Mouse (Mus musculus) G1E (cell line): ENCODE measurements at regions not wholly inside any gene's neighbourhood (a gene's known extent, or its start where the extent isn't known, plus 50 kb on each side); places are given as distances from the start of the nearest gene placed in this dataset.

Experiments
- ATAC-seq: 2 replicates; pipeline ENCODE4 v1.8.0; 2016; ENCODE audit warnings: mild to moderate bottlenecking; ENCODE audit not compliant: insufficient number of reproducible peaks, poor library complexity, low FRiP score, severe bottlenecking; ENCODE audit errors: extremely low read depth
- DNase-seq: peaks from one replicate; pipeline ENCODE4 v3.0.0; 2012; ENCODE audit warnings: low spot score
- H3K27me3 ChIP-seq: 2 replicates; pipeline ENCODE4 v1.6.1; 2012; ENCODE audit warnings: mild to moderate bottlenecking, low read length, inconsistent platforms; ENCODE audit not compliant: insufficient read depth
- H3K36me3 ChIP-seq: replicated peaks from 2 replicates; pipeline ENCODE3; 2012; ENCODE audit warnings: mild to moderate bottlenecking, inconsistent platforms
- H3K4me1 ChIP-seq: 2 replicates; pipeline ENCODE4 v1.6.1; 2012; ENCODE audit warnings: low read depth, low read length, inconsistent platforms, mixed read lengths; ENCODE audit not compliant: insufficient read depth
- H3K4me3 ChIP-seq: 2 replicates; pipeline ENCODE4 v1.5.1; 2012; ENCODE audit warnings: low read depth, mild to moderate bottlenecking, inconsistent platforms, low read length, moderate library complexity, mixed read lengths
- H3K9me3 ChIP-seq: replicated peaks from 2 replicates; pipeline ENCODE4 v1.6.1; 2012; ENCODE audit warnings: inconsistent platforms
- CTCF ChIP-seq: IDR thresholded peaks from 2 replicates; pipeline ENCODE4 v1.5.1; 2012; ENCODE audit warnings: low read depth, low read length, inconsistent platforms, mixed read lengths
- GATA1 ChIP-seq: IDR thresholded peaks from 2 replicates; pipeline ENCODE4 v1.6.1; 2012; ENCODE audit warnings: borderline replicate concordance, low read length, inconsistent platforms, mixed read lengths
- GATA2 ChIP-seq: IDR thresholded peaks from 2 replicates; pipeline ENCODE4 v1.6.1; 2012; ENCODE audit warnings: low read depth, low read length, inconsistent platforms, borderline replicate concordance
- POLR2AphosphoS5 ChIP-seq: IDR thresholded peaks from 2 replicates; pipeline ENCODE4 v1.6.1; 2012; ENCODE audit warnings: low read depth, low read length, inconsistent platforms; ENCODE audit not compliant: insufficient replicate concordance
- TAL1 ChIP-seq: conservative IDR thresholded peaks from 2 replicates; pipeline ENCODE4 v1.6.1; 2012; ENCODE audit warnings: low read depth, low read length, inconsistent platforms, mixed read lengths

DNA sequence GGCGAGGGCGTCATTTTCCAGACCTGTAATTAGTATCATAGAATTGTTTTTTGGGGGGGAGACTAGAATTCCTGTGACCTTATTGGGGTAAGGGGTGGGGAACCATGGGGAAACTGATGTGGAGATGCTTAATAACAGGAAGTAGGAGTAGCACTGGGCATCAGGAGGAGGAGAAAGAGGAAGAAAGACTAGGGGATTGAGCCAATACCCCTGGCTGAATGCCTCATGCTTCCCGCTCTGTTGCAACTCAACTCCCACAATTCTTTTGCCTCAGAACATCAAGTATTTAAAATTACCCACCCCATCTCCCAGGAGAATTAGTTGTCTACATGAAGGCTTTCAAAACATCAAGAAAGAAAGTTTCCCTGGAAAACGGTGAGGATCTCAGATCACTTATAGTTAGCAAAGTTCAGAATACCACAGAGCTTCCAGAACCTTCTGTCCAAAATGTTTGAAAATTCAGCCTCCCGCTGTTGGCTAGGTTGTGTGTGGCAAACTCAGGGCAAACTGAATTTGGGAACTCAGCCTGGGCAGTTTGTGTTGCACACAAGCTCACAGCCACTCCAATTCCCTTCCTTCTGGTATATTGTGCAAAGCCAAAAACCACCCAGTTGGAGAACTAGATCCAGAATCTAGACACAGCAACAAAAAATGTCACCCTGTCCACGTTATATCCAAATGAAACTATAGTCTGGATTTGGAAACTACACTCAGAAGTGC, 209.8 kb downstream of the Icos start:
- DNase-seq: no peak
- Histone ChIP-seq H3K9me3 (no peaks in the 10 kb centered on the region), H3K4me3 (no peak overlapping the region), H3K36me3 (no peaks in the 10 kb centered on the region), H3K4me1 (no peaks in the 10 kb centered on the region), H3K27me3 (no peaks in the 10 kb centered on the region)
- no peak for TF ChIP-seq TAL1
- no peak for TF ChIP-seq CTCF
- no peak for TF ChIP-seq GATA2
- TF ChIP-seq POLR2AphosphoS5: no peak
- TF ChIP-seq GATA1: no peak
- ATAC-seq: no peak

DNA sequence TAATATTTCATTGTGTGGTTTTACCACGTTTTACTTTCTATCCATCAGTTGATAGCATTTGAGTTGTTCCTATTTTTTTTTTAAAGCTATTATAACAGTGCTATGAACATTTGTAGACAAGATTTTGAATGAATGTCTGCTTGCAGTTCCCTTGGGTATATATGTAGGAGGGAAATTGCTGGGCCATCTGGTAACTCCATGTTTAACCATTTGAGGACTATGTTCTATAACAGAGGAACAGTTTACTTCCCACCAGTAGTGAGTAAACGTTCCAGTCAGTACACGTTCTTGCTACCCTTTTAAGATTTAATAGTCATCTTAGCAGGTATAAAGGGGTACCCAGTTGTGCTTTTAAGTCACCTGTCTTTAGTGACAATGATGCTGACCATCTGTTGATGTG, 213.2 kb downstream of the Icos start:
- DNase-seq (no peak), ATAC-seq (no peak)
- Histone ChIP-seq H3K4me3 (no peak overlapping the region), H3K36me3 (no peaks in the 10 kb centered on the region), H3K27me3 (no peaks in the 10 kb centered on the region), H3K4me1 (no peaks in the 10 kb centered on the region), H3K9me3 (no peaks in the 10 kb centered on the region)
- no peak for TF ChIP-seq CTCF
- TF ChIP-seq POLR2AphosphoS5: no peak
- TF ChIP-seq GATA2: no peak
- no peak for TF ChIP-seq GATA1
- no peak for TF ChIP-seq TAL1

DNA sequence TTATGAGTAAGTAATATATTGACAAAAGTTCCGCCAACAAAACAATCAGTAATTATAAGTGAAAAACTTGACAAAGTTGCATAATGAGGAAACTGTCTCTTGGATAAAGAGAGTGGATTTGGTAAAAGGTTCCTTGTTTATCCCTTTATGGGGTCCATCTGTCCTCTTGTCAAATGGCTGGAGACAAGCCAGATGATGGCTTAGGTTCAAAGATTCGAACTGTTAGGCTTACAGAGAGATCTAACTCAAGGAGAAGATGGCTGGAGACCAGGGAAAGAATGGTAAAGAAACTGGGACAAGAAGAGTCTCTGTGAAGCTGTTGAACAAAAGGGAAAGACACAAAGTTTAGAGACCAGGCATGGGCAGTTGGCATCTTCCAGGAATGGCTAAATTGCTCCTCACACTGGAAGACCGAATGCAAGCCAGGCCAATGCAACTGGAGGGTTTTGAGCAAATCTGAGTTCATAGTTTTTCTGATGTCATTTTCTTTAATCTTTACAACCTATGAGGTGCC, 220.9 kb downstream of the Icos start:
- no peak for TF ChIP-seq CTCF
- no peak for TF ChIP-seq POLR2AphosphoS5
- no peak for TF ChIP-seq GATA1
- no peak for TF ChIP-seq TAL1
- no peak for TF ChIP-seq GATA2
- no peak overlapping the region for H3K4me3 ChIP-seq
- H3K27me3 ChIP-seq: no peaks in the 10 kb centered on the region
- H3K4me1 ChIP-seq: no peaks in the 10 kb centered on the region
- H3K9me3 ChIP-seq: no peaks in the 10 kb centered on the region
- no peak for DNase-seq
- no peak for ATAC-seq
- H3K36me3 ChIP-seq: no peaks in the 10 kb centered on the region

DNA sequence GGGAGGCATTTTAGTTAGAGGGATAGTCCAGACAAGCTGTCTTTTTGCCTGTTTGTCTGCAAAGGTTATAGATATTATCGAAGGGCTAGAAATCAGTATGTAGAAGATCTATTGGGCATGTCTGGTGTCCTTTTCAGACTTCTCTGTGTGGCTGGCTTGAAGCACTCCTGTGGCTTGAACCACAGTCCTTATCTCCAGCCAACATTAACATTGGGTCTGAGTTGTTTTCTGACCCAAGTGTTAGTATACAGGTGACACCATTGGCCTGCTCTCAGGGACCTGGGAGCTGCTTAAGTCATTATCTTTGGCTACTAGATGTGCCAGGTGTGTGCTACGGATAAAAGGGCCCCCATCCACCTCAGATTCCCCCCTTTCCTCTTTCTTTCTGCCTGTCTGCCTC, 223.3 kb downstream of the Icos start:
- Histone ChIP-seq H3K27me3 (0 out of 2 replicates have a peak, but pooled peaks cover 2% of the 10 kb centered on the region), H3K9me3 (no peaks in the 10 kb centered on the region), H3K4me1 (no peaks in the 10 kb centered on the region), H3K4me3 (no peak overlapping the region), H3K36me3 (no peaks in the 10 kb centered on the region)
- DNase-seq (no peak), ATAC-seq (no peak)
- TF ChIP-seq CTCF: no peak
- TF ChIP-seq POLR2AphosphoS5: no peak
- TF ChIP-seq GATA2: no peak
- no peak for TF ChIP-seq TAL1
- TF ChIP-seq GATA1: no peak

DNA sequence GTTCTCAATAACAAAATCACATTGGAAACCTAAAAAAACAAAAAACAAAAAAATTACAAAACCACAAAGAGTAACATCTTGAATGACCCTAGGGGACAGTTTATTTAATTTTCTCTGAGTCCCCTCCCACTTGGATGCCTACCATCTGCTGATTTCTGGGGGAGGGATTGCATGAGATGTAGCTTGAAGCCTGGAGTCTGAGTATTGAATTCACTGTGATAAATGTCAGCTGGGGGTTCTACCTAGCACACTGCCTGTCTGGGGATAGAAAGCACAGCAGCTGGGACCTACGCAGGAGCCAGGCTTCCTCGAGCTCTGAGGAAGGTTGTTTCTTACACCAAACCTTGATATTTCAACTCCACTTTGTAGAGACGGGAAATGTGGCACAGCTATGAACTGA, 224.4 kb downstream of the Icos start:
- H3K4me3 ChIP-seq: no peak overlapping the region
- no peaks in the 10 kb centered on the region for H3K36me3 ChIP-seq
- no peaks in the 10 kb centered on the region for H3K9me3 ChIP-seq
- H3K27me3 ChIP-seq: peaks cover 2% of the 10 kb centered on the region; the same call in 1 of the 2 replicates
- H3K4me1 ChIP-seq: no peaks in the 10 kb centered on the region
- DNase-seq (no peak), ATAC-seq (no peak)
- TF ChIP-seq GATA1 (no peak), GATA2 (no peak), CTCF (no peak), POLR2AphosphoS5 (no peak), TAL1 (no peak)

DNA sequence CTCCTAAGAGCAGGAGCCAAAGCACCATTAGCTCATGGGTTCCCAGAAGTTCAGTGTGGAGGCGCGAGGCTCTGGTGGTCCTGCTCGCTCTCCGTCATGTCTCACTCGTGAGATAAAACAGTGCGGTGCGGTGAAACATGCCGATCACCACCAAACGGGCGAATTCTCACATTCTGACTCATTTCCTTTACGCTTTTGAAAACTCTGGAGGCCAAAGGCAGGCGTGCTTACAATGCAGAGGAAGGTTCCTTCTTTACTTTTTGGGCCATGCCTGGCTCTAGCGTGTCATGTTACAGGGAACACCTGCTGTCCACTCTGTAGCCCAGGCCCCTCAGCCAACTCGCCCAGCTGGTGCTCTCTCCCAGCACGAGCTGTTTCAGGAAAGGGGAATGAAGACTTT, 225.4 kb downstream of the Icos start:
- no peaks in the 10 kb centered on the region for H3K9me3 ChIP-seq
- DNase-seq: no peak
- no peak for TF ChIP-seq GATA2
- H3K36me3 ChIP-seq: no peaks in the 10 kb centered on the region
- no peaks in the 10 kb centered on the region for H3K4me1 ChIP-seq
- peaks cover 2% of the 10 kb centered on the region; the same call in 1 of the 2 replicates for H3K27me3 ChIP-seq
- H3K4me3 ChIP-seq: no peak overlapping the region
- ATAC-seq: no peak
